Mouse (Mus musculus): Measurements from ENCODE around the gene Kdm2a.
"Not testable (repeated sequence)": the region's sequence is repeated elsewhere in the genome, so short reads cannot be mapped to it uniquely, and the experiment has no call there.

The Kdm2a gene

GRCm38 (mm10) chr19:4414631-4415030, 16.5 kb upstream of the Kdm2a start:
- DNase-seq (ENCODE audit: low spot score), result no peak

GRCm38 (mm10) chr19:4409062-4409461, 11.0 kb upstream of the Kdm2a start:
- no peak for DNase-seq (ENCODE audit: low spot score)

GRCm38 (mm10) chr19:4404840-4405239, 6.8 kb upstream of the Kdm2a start:
- no peak for DNase-seq (ENCODE audit: low spot score)

GRCm38 (mm10) chr19:4398959-4399358, 874 bp upstream of the Kdm2a start:
- no peak for DNase-seq (ENCODE audit: low spot score)

GRCm38 (mm10) chr19:4398630-4398948, 504 bp upstream of the Kdm2a start:
- no peak for DNase-seq (ENCODE audit: low spot score)

GRCm38 (mm10) chr19:4396998-4397797, 887 bp downstream of the Kdm2a start:
- DNase-seq (ENCODE audit: low spot score), result peak; percentile 92

GRCm38 (mm10) chr19:4396081-4396997, 1.7 kb downstream of the Kdm2a start:
- peak; percentile 14 for DNase-seq (ENCODE audit: low spot score)

GRCm38 (mm10) chr19:4387276-4387675, 10.8 kb downstream of the Kdm2a start:
- no peak for DNase-seq (ENCODE audit: low spot score)

- no peak for DNase-seq (ENCODE audit: low spot score)
These were observed 13.1 kb downstream of the Kdm2a start for GRCm38 (mm10) chr19:4385026-4385425.

- DNase-seq (ENCODE audit: low spot score), result no peak
These were observed 13.8 kb downstream of the Kdm2a start for GRCm38 (mm10) chr19:4384322-4384721.

GRCm38 (mm10) chr19:4383306-4383705, 14.8 kb downstream of the Kdm2a start:
- no peak for DNase-seq (ENCODE audit: low spot score)

GRCm38 (mm10) chr19:4382303-4382702, 15.8 kb downstream of the Kdm2a start:
- not testable (repeated sequence) for DNase-seq (ENCODE audit: low spot score)

GRCm38 (mm10) chr19:4370656-4371055, 27.4 kb downstream of the Kdm2a start:
- no peak for DNase-seq (ENCODE audit: low spot score)

GRCm38 (mm10) chr19:4370254-4370653, 27.8 kb downstream of the Kdm2a start:
- no peak for DNase-seq (ENCODE audit: low spot score)

GRCm38 (mm10) chr19:4349455-4349854, 48.6 kb downstream of the Kdm2a start:
- no peak for DNase-seq (ENCODE audit: low spot score)

GRCm38 (mm10) chr19:4346479-4346878, 51.6 kb downstream of the Kdm2a start:
- DNase-seq (ENCODE audit: low spot score), result no peak

- peak; percentile 30 for DNase-seq (ENCODE audit: low spot score)
These were observed 59.9 kb downstream of the Kdm2a start for GRCm38 (mm10) chr19:4338162-4338561.

GRCm38 (mm10) chr19:4333791-4334190, 64.3 kb downstream of the Kdm2a start:
- DNase-seq (ENCODE audit: low spot score), result peak; percentile 89

GRCm38 (mm10) chr19:4333100-4333775, 64.8 kb downstream of the Kdm2a start:
- DNase-seq (ENCODE audit: low spot score), result peak; percentile 14

- peak; percentile 29 for DNase-seq (ENCODE audit: low spot score)
These were observed 65.4 kb downstream of the Kdm2a start for GRCm38 (mm10) chr19:4332653-4333052.

- DNase-seq (ENCODE audit: low spot score), result no peak
These were observed 66.8 kb downstream of the Kdm2a start for GRCm38 (mm10) chr19:4331273-4331672.

GRCm38 (mm10) chr19:4330603-4331002, 67.5 kb downstream of the Kdm2a start:
- no peak for DNase-seq (ENCODE audit: low spot score)

All from MN1 (cell line).